Mouse (Mus musculus): ENCODE results near the gene Ipcef1.

Ipcef1 gene

DNA sequence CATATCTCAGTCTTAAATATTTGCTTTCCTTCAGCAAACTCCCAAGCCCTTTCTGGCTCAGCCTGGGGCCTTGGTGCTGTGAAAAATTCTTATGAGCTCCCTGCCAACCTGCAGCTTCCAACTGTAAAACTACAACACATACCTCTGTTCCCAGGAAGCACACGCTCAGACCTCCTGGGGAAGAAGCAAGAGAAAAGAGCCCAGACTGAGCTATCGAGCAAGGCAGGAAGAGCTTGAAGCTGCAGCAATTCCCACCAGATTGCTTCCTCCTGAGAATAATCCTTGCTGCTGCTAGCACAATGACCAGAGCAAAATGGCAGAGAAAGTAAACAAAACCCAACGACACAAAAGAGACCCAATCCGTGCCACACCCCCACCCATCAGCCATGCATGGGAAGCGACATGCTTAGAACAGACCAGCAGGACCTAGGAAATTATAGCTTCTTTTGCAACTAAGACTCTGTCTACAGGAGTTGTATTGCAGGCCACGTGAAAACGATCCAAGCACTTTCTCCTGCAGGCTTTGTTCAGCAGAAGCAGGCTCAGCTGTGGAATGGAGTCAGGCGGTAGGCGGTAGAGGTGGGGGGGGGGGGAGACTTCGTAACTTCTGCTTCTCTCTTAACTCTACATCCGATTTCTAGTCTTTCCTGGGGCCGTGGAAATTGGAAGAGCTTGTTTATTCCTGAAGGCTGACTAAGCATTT is at the start of gene Ipcef1:
Ipcef1 (minus strand) TSS at position 164 of the 703 bp plus-strand sequence.
- DNase-seq (ENCODE audit: low read depth, low spot score) = no peak

- DNase-seq (ENCODE audit: low read depth, low spot score) = no peak
These were observed 25.7 kb upstream of the Ipcef1 start for GRCm38 (mm10) chr10:7077971-7078370.

GRCm38 (mm10) chr10:7077389-7077808 is 25.1 kb upstream of the Ipcef1 start:
- no peak for DNase-seq (ENCODE audit: low read depth, low spot score)

GRCm38 (mm10) chr10:7076662-7077211 is 24.5 kb upstream of the Ipcef1 start:
- no peak for DNase-seq (ENCODE audit: low read depth, low spot score)

GRCm38 (mm10) chr10:7076201-7076600 is 23.9 kb upstream of the Ipcef1 start:
- DNase-seq (ENCODE audit: low read depth, low spot score) = peak; percentile 83

- DNase-seq (ENCODE audit: low read depth, low spot score) = no peak
These were observed 23.4 kb upstream of the Ipcef1 start for GRCm38 (mm10) chr10:7075661-7076060.

DNA sequence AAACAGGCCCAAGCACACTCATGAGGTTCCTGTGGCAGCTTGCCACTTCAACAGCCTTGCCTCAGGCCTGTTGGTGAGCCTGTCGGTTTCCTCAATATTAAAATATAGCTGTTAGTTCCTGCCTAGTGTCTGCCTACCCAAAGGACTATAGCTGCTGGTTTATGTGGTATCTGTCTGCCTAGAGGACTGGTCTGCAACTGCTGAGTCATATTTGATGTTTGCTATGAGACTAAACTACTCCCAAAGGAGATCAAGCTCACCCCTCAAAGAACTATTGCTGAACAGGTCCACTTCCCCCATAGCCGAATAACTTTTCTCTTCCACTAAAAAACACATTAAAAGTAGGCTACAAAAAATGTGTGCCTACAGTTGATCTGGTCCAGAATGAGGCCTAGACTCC is 22.0 kb upstream of the Ipcef1 start:
- DNase-seq (ENCODE audit: low read depth, low spot score) = no peak

- no peak for DNase-seq (ENCODE audit: low read depth, low spot score)
These were observed 18.6 kb upstream of the Ipcef1 start for GRCm38 (mm10) chr10:7070924-7071323.

- no peak for DNase-seq (ENCODE audit: low read depth, low spot score)
These were observed 18.0 kb upstream of the Ipcef1 start for GRCm38 (mm10) chr10:7070100-7070835.

GRCm38 (mm10) chr10:7069090-7069489 is 16.8 kb upstream of the Ipcef1 start:
- no peak for DNase-seq (ENCODE audit: low read depth, low spot score)

GRCm38 (mm10) chr10:7068608-7069007 is 16.3 kb upstream of the Ipcef1 start:
- DNase-seq (ENCODE audit: low read depth, low spot score) = no peak

DNA sequence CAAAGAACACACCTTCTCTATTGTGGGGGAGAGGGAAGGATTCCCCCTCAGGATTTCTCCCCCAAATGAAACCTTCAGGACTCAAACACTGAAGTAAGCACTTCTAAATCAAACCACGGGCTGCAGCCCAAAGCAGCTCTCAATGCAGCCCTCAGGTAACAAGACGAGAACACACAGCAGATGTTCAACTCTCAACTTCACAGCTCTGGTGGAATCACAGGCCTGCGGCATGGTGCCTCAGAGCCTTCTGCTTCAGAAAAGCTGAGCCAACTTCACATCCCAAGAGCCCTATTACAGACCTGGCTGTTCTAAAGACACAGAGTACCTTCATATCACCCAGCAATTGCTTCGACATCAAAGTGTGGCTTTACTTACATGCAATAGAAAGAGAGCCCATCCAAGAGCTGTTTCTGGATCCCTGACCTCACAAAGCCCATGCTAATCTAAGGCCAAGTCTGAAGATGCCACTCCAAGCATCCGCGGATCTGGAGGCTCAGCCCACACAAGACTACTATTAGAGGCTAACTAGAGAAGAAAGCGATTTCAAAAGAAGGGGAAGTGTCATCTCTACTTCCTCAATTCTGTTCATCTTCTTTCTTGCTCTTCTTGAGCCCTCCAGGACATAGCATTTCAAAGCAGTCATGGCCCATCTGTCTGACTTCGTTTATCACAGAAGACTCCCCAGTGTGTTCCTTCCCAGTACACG is 11.6 kb upstream of the Ipcef1 start:
- DNase-seq (ENCODE audit: low read depth, low spot score) = peak; percentile 58

DNA sequence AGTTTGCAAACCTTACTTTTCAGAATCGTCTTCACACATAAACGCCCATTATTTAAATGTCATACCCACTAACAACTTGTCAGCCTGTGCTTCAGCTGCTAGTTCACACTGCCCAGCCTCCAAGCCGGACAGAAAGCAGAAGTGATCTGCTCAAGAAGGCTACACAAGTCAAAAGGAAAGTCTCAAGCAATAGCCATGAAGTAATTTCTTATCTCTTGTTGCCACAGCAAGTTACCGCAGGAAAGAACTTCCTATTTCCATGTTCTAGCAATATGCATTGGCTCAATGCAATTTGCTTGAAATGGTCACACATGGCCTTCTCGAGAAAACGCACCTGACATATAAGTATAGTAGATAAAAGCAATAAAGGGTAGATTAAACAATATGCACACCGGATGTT is 10.7 kb upstream of the Ipcef1 start:
- no peak for DNase-seq (ENCODE audit: low read depth, low spot score)

GRCm38 (mm10) chr10:7060326-7060725 is 8.0 kb upstream of the Ipcef1 start:
- no peak for DNase-seq (ENCODE audit: low read depth, low spot score)

DNA sequence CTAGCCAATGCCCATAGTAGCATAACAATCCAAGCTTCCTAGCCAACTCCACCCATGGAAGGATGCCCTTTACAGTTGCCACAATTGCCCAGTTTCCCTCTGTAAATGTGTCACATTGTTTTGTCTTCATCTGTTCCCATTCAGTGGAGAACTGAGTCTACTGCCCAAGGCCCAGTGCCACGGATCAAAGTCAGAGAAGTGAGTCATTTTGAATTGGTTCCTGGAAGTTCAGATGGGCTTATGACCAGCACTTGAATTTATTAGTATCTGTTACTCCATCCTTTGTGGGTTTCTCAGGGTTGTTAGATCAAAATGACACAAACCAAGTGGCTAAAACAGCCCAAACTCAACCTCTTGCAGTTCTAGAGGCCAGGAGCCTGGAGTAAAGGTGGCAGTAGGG is 5.3 kb upstream of the Ipcef1 start:
- DNase-seq (ENCODE audit: low read depth, low spot score) = no peak

DNA sequence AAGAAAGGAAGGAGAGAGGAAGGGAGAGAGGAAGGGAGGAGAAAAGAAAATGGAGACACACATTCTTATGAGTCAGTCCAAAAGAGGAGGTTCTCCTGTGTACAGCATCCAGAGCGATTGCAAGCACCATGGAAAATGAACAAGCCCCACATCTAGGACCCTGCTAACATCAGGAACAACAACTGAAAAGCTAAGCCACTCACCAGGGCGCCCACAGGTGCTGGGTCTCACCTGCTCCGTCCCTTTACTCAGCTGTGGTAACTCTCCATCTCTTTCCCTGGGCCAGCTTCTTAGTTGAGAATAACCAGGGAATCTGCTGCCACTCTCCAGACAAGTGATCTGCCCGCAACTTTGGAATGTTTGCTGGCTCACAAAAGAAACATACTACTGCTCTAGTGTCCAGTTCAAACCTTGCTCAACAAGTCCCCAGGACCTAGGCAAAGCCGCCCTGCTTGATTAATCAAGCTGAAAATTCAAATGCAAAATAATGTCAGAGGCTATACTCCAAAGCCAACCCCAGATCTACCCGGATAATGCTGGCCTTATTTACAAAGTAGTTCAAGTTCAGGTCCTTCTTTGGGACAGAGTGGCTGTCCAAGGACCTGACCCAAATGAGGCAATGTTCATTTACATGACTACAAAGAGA is 2.4 kb upstream of the Ipcef1 start:
- no peak for DNase-seq (ENCODE audit: low read depth, low spot score)

DNA sequence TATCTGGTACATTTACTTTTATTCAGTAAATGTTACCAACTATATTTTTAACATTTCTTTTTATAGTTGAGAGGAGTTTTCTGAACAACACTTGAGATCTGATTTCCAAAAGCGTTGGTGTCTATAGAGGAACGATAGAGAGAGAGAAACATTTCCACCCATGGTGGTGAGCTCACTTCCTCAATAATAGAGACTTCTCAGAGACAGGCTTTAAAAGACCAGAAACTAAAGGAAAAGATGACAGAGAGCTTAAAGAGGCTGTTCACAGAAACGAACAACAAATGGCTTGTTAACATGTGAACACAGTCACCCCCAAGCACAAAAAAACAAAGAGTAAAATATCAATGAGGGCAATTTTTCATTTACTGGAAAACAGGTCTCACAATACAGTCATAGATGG is 2.4 kb downstream of the Ipcef1 start:
- no peak for DNase-seq (ENCODE audit: low read depth, low spot score)

DNA sequence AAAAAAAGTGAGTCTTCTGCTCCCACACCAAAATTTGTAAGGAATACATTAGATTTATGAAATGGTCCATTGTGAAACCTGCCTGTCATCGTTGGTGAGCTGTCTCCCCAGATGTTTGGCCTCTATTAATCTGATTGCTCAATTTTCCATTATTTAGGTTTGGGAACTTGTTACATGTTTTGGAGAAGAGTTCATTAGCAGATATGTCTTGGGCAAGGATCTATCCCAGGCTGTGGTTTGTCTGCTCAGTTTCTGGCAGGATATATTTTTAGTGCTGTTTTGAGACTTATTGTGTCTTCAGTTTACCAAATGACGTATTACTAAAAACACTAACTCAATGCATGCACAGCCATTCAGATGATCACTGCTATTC is 4.4 kb downstream of the Ipcef1 start:
- no peak for DNase-seq (ENCODE audit: low read depth, low spot score)

GRCm38 (mm10) chr10:7047288-7047918 is 4.9 kb downstream of the Ipcef1 start:
- no peak for DNase-seq (ENCODE audit: low read depth, low spot score)

GRCm38 (mm10) chr10:7043896-7044295 is 8.4 kb downstream of the Ipcef1 start:
- DNase-seq (ENCODE audit: low read depth, low spot score) = no peak

DNA sequence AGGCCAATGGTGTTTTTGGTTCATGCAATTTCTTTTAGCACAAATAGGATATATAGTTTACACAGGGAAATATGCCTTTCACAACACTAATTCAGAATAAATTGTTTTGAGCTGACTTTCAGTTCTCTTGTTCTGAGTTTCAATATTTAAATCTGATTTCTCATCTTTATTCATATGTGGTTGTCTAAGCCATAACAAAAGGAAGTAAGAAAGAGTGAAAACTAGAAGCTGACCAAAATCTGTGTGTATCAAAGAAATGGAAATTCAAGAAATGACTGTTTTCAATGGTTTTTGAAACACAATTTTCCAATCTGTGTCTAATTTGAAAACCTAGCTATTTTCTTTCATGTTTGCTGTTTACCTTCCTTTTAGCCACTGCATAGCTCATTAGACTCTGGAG is 11.2 kb downstream of the Ipcef1 start:
- no peak for DNase-seq (ENCODE audit: low read depth, low spot score)

Data from telencephalon, adult 2 months (tissue).